Mouse (Mus musculus): ENCODE measurements around the gene Akap12. TPM values are rescaled to one million over a fixed set of nuclear protein-coding genes. Genes with fewer than 3 reads are reported as not detected.

Gene Akap12
- 10 to 100 TPM; 15.9 to 16.5 TPM for total RNA-seq (2021)

DNA sequence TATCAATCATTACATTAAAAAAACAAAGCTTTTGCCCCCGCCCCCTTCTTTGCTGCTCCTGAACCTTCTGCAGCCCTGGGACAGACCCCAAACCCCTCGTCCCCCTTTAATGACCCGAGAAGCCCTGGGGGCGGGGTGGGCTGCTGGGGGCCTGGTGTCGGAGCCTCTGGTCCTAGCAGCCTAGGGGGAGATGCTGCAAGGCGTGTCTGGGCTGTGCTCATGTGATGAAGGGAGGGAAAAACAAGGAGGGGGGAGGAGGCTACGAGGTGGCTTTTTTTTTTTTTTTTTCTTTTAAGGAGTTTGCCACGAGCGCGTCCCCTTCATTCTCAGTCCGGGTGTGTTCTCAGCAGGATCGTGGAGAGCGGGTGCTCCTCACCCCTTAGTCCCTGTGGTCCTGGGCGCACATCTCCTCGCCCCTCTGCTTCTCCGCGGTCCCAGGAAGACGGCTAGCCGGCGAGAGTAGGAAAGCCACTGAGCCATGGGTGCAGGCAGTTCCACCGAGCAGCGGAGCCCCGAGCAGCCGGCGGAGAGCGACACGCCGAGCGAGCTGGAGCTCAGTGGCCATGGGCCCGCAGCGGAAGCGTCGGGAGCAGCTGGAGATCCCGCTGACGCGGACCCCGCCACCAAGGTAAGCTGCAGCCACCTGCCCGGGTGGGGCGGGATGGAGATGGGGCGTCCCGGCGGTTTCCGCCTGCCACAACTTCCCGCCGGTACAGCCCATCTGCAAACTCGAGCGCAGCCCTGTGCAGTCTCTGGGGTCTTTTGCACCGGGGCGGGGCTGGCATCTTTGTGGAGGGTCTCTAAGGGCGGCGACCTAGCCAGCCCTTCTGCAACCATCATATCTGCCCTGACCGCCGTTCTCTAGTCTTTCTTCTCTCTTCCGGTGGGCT, at the start of gene Akap12:
Gene Akap12 (plus strand): TSS at position 340 of the 890 bp plus-strand sequence.
- intact Hi-C loops (cut with DNase I): no loop called here
- DNase-seq (ENCODE audit: low spot score in 2 of 2): peak; percentile 46 to 56

DNA sequence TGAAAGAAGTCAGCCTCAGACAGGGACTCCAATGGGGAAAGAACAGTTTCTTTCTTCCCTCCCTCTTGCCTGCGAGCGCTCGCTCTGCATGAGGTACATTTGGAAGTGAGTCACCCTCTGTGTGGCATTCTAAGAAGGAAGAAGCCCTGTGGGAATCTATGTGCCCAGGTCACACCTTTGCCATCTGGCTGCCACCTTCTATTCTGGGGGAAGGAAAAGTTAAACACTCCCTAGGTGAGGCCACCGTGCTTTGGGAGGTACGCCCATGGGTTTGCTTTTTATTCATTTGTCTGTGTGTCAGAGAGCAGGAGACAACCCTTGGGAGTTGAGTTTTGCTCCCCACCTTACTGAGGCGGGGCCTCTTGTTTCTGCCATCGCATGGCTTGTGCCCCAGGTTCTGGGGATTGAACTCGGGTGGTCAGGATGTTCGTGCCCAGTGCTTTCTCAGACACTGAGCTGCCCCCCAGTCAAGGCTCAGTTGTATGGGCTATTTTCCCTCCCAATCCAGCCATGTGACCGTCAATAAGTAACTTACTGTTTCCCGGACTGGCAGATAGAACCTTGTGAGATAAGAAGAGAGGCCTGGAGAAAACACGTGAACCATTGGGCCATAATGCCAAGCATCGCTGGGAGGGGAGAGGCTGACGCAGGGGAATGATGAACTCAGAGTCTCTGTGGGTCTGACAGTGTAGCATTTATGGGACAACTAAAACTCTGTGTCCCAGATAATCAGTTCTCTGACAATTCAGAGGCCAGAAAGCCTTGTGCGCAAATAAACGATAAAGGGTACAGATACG, 35.4 kb upstream of the Akap12 start:
- intact Hi-C loops (cut with DNase I): no loop called here

GRCm38 (mm10) chr10:4233102-4233501, 33.1 kb upstream of the Akap12 start:
- DNase-seq (ENCODE audit: low spot score in 2 of 2): peak; percentile 19
- intact Hi-C loops (cut with DNase I): no loop called here

More for the DNA sequence above, 35.4 kb upstream of the Akap12 start:
- no peak for DNase-seq (ENCODE audit: low spot score in 2 of 2)

DNA sequence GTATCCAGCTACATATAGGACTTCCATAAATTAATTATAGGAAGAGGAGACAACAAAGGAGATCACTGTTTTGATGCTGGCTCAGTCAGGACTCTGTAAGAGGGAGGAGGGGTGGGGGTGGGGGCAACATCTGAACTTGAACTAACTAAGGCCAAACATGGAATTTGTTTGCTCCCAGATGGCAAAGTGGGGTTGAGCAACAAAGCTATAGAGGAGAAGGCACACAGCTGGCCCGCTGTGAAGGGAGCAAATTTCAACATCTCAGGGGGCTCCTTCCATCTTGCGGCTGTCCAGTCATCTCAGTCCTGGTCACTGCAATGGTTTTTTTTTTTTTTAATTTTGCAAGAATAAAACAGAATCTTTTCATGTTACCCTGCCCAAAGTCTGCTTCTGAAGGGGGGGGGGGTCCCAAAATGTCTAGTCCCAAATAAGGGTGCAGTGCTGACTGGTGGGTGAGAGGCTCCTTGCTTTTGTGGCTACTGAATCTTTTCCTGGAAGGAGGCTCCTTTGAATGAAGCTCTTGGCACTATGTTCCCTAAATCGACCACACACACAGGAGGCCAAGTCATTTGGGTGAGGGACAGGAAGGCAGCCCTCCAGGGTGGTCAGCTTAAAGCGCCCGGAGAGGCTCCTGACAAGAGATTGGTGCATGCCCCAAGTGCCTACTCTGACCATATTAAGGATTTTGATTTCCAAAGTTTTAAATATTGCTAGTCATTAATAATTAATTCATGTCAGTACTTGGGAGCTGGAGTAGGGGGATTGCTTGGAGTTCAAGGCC, 26.2 kb upstream of the Akap12 start:
- intact Hi-C loops (cut with DNase I): no loop called here

DNA sequence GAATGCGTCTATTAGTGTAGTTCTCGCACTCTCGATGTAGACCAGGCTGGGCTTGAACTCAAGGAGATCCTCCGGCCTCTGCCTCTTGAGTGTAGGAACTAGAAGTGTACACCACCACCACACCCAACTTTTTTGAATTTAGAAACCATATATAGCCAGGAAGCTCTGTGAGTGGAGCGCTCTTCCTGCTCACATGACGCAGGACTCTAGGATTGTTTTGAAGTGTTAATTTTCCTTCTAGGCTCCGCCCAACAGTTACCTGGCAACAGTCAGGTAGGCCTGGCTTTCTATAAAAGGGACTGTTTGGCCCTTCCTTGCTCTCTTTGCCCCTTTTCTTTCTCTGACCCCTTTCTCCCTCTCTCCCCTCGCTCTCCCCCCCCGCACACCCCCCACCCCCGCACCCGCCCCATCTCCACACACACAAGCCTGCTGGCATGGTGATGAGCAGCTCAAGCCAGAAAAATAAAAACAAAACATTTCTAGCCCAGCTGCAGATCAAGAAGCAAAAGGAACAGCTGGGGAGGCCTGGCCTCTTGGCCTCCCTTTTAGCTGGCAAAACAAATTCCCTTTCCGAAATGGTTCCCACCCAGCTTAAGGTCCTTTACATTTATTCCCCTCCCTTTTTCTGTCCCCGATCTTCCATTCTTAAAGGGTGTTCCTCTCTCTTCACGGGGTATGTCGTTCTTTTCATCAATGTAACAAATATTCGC, 22.4 kb upstream of the Akap12 start:
- DNase-seq (ENCODE audit: low spot score in 2 of 2): no peak
- intact Hi-C loops (cut with DNase I): no loop called here

More for the DNA sequence above, 26.2 kb upstream of the Akap12 start:
- DNase-seq (ENCODE audit: low spot score in 2 of 2): no peak

DNA sequence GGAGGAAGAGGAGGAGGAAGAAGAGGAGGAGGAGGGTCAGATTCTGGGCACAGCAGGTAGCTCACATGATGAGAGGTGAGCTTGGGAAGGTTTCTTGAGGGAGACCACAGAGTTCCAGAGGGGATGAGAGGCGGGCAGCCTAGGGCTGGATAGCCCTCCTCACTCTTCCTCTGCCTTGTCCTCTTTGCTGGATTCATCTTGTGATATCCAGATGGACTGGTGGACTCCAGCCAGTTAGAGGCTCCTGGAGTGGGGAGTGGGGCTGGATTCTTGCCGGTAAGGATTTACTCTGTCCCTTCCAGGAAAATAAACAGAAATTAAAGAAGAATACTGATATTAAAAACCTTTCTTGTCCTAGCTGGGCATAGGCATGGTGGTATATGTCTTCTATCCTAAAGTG, 20.4 kb upstream of the Akap12 start:
- intact Hi-C loops (cut with DNase I): no loop called here
- no peak for DNase-seq (ENCODE audit: low spot score in 2 of 2)

- no peak for DNase-seq (ENCODE audit: low spot score in 2 of 2)
These were observed 19.8 kb upstream of the Akap12 start for GRCm38 (mm10) chr10:4246407-4246806.

DNA sequence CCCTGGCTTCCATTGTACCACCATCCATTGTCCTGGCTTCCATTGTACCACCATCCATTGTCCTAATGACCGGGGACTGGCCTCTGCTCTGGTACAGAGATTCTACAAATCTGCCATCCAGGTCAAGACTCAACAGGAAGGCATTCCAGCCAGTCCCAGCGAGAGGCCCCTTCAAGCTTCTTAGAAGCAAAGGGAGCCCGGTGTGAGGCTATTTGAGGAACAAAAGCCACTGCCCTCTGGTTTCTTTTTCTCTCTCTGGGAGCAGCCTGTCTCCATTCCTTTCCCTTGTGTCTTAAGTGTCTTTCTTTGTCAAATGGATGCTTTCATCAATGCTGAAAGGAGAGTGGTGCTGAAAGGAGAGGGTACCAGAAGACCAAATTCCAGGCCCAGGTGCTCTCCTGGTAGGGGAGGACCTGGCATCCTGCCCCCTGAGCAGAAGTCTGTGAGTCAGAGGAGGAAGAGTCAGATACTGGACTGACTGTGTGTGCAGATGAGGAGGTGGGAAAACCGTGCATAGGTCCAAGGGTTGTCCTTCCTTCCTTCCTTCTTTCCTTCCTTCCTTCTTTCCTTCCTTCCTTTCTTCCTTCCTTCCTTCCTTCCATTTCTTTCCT, 16.8 kb upstream of the Akap12 start:
- DNase-seq (ENCODE audit: low spot score in 2 of 2): no peak
- intact Hi-C loops (cut with DNase I): no loop called here

More at GRCm38 (mm10) chr10:4246407-4246806, 19.8 kb upstream of the Akap12 start:
- intact Hi-C loops (cut with DNase I): no loop called here

DNA sequence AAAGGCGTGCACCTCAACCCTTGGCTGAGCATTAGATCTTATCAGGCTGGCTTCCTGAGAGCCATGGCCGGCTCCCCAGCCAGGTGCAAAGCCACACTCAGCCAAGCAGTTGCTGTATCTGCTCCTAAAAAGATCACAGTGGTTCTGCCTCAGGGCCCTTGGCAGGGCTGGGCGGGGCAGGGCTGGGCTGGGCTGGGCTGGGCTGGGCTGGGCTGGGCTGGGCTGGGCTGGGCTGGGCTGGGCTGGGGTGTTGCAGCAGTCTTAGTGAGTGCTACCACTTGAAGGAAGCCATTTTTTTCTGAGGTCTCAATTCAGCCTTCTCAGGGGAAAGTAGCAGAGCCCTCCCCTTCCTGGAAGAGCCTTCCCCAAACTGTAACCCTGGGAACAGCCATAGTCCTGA, 15.5 kb upstream of the Akap12 start:
- intact Hi-C loops (cut with DNase I): no loop called here
- DNase-seq (ENCODE audit: low spot score in 2 of 2): no peak

DNA sequence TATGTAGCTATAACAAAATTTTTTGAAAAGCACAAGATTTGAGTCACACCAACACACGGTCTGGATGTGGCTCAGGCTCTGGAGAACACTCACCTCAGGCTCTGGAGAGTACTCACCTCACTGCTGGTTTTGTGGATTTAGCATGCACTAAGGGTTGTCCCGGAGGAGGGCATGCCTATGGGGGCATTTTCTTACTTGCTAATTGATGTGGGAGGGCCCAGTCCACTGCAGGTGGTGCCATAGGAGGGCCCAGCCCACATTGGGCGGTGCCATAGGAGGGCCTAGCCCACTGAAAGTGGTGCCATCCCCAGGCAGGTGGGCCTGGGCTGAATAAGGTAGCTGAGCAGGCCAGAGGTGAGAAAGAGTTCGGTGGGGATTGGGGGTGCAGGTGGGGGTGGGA, 12.6 kb upstream of the Akap12 start:
- intact Hi-C loops (cut with DNase I): no loop called here
- no peak for DNase-seq (ENCODE audit: low spot score in 2 of 2)

DNA sequence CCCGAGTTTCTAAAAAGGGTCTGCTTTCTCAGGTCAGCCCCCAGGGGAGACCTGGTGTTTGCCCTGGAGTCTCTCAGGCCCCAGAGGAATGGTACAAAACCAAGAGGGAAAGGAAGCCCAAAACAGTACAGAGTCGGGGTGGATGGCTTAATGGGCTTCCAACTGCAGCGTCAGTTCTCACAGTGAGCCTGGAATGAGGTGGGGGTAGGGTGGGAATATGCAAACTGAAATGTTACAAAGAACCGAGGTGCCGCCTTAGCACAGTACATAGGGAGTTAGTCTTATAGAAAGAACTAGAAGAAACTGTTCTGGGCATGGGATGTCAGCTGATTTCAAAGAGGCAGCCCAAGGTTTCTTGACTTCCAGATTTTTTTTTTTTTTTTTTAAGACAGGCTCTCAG, 11.7 kb upstream of the Akap12 start:
- intact Hi-C loops (cut with DNase I): no loop called here
- DNase-seq (ENCODE audit: low spot score in 2 of 2): no peak

- DNase-seq (ENCODE audit: low spot score in 2 of 2): no peak
- intact Hi-C loops (cut with DNase I): no loop called here
These were observed 5.3 kb upstream of the Akap12 start for GRCm38 (mm10) chr10:4260925-4261324.

GRCm38 (mm10) chr10:4261359-4261952, 4.7 kb upstream of the Akap12 start:
- intact Hi-C loops (cut with DNase I): no loop called here
- DNase-seq (ENCODE audit: low spot score in 2 of 2): no peak

- DNase-seq (ENCODE audit: low spot score in 2 of 2): peak; percentile 17 to 48
- intact Hi-C loops (cut with DNase I): no loop called here
These were observed 539 bp upstream of the Akap12 start for GRCm38 (mm10) chr10:4265641-4266040.

DNA sequence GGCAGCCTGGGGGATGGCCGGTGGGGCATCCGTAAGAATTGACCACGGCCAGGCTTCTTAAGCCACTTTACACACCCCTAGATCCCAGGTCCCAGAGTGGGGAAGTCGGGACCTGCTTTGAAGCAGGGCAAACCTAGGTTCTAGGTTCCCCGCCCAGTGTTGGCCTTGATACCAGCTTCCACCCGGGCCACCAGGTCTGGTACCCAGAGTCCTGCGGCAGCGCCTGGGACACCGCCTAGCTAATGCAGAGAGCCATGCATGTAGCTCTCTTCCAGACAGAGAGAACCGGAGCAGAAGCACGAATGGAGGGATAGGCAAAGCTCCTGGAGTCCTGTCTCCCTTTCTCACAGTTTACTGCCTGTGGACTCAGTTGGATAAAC, 741 bp downstream of the Akap12 start:
- DNase-seq (ENCODE audit: low spot score in 2 of 2): peak; percentile 15 to 29
- intact Hi-C loops (cut with DNase I): no loop called here

DNA sequence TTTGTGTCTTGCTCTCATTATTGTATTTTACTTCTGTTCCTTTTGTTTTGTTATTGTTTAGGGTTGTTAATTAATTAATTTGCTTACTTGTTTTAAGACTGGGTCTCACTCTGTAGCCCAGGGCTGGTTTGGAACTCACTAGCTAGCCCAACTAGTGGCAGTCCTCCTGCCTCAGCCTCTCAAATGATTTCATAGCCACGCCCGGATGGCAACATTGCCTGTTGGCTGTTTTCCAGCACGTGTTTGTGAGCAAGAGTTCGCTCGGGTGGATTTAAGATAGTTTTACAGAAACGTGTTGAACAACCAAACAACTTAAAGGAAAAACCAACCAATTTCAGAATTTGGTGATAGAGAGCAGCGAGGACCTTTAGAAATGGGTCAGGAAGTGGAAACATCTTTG, 1.3 kb downstream of the Akap12 start:
- no peak for DNase-seq (ENCODE audit: low spot score in 2 of 2)
- intact Hi-C loops (cut with DNase I): no loop called here

DNA sequence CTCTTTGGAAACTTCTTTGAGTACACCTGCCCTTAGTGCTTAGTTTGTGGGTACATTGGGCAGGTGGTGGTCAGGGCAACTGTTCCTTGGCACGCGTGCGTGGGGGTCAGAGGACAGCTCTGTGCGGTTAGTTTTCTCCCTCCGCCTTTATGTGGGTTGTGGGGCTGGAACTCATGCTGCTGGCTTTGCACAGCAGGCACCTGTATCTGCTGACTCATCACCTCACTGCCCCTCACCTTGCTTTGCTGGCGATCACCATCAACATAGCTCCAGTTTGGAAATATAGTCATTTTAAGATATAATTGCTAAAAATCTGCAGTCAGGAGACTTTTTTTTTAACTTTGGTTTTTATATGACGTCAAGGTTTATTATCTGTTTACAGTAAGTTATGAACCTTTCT, 2.0 kb downstream of the Akap12 start:
- intact Hi-C loops (cut with DNase I): no loop called here
- DNase-seq (ENCODE audit: low spot score in 2 of 2): no peak

DNA sequence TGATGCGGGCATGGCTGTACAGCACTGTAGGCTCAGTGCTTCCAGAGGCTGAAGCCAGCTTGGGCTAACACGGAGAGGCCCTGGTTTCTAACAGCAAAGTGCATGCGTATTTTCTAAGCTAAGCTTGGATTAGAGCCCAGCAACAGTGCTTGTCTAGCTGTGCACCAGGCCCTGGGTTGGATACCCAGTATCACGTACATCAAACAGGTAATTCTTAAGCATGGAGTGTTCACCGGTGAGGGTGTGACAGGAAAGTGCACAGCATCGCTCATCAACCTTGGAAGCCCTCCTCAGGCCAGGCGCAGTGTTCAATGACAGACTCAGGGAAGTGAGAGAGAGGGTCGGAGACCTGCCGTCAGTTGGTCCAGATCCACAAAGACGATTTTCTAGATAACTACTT, 9.4 kb downstream of the Akap12 start:
- intact Hi-C loops (cut with DNase I): no loop called here
- no peak for DNase-seq (ENCODE audit: low spot score in 2 of 2)

- intact Hi-C loops (cut with DNase I): no loop called here
- no peak for DNase-seq (ENCODE audit: low spot score in 2 of 2)
These were observed 9.9 kb downstream of the Akap12 start for GRCm38 (mm10) chr10:4276081-4276480.
